Mouse (Mus musculus): ENCODE measurements at regions not wholly inside any gene's neighbourhood (a gene's known extent, or its start where the extent isn't known, plus 50 kb on each side); places are given as distances from the start of the nearest gene placed in this dataset.

DNA sequence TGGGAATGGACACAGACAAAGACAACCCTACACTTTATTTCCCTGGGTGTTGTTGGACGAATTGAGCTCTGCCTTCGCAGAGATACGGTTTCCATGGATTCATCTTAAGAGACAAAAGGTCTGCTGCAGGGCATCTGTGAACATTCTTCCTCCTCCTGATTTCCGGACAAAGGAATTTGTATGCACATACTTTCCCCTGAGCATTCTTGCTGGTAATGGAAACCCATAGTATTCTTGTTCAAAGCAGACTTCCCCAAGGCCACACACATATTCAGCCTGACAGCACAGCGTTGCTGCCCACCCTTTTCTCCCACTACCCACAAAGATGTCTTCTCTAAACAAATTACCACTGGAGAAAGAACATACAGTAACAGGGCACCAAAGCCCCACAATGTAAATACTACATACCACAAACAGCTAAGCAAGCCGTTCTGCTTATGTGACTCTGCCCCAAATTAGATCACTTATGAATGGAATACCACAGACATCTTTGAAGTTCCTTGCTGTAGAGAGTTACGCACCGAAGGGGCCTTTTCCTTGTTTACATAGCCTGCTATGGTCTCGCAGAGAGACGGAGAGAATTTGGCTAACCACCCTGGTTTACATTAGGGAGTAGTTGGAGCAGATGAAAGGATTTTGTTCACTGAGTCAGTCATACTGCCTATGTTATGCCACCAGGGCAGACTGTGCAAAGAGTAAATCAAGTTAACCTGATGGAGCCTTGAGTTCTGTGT, 96.0 kb upstream of the Tas2r134 start:
- Histone ChIP-seq H3K9ac (ENCODE audit: low read depth, low read length) (no peak overlapping the region), H3K27me3 (replicated peaks; ENCODE audit: control insufficient read depth, insufficient read depth, low read length) (no peaks in the 10 kb centered on the region), H3K9me3 (ENCODE audit: control insufficient read depth, low read length) (no peaks in the 10 kb centered on the region), H3K4me3 (ENCODE audit: low read length) (no peak overlapping the region), H3K4me1 (ENCODE audit: control insufficient read depth, insufficient read depth, low read depth, low read length) (no peaks in the 10 kb centered on the region), H3K36me3 (ENCODE audit: control insufficient read depth, insufficient read depth, low read length) (no peaks in the 10 kb centered on the region), H3K4me2 (ENCODE audit: low read length) (no peak overlapping the region), H3K27ac (ENCODE audit: low read depth, low read length) (no peak overlapping the region)
- 35% methylated on average over 10 of the region's 10 CpGs for WGBS
- ATAC-seq = no peak

DNA sequence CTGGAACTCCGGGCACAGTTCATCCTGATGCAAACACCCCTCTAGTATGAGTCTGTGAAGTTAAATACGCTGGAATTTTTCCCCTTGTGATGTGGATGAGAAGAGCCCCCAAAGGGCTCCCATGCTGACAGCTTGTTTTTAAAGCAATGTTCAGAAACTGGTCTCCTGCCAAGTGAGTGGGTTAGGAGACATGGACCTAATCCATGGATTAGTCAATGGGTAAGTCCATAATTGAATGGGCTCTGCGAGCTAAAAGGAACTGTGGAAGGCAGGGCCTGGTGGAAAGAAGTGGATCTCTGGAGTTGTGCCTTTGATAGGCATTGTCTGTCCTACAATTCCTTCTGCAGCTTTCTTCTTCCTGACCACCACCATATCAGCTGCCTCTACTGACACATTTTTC, 104.5 kb upstream of the Tas2r134 start:
- Histone ChIP-seq H3K4me2 (ENCODE audit: low read length) (no peak overlapping the region), H3K36me3 (ENCODE audit: control insufficient read depth, insufficient read depth, low read length) (no peaks in the 10 kb centered on the region), H3K4me1 (ENCODE audit: control insufficient read depth, insufficient read depth, low read depth, low read length) (no peaks in the 10 kb centered on the region), H3K9me3 (ENCODE audit: control insufficient read depth, low read length) (no peaks in the 10 kb centered on the region; the same call in 1 of the 2 replicates), H3K27me3 (replicated peaks; ENCODE audit: control insufficient read depth, insufficient read depth, low read length) (no peaks in the 10 kb centered on the region), H3K4me3 (ENCODE audit: low read length) (no peak overlapping the region), H3K27ac (ENCODE audit: low read depth, low read length) (no peak overlapping the region), H3K9ac (ENCODE audit: low read depth, low read length) (no peak overlapping the region)
- ATAC-seq = no peak
- WGBS = 75% methylated on average over 3 of the region's 3 CpGs

DNA sequence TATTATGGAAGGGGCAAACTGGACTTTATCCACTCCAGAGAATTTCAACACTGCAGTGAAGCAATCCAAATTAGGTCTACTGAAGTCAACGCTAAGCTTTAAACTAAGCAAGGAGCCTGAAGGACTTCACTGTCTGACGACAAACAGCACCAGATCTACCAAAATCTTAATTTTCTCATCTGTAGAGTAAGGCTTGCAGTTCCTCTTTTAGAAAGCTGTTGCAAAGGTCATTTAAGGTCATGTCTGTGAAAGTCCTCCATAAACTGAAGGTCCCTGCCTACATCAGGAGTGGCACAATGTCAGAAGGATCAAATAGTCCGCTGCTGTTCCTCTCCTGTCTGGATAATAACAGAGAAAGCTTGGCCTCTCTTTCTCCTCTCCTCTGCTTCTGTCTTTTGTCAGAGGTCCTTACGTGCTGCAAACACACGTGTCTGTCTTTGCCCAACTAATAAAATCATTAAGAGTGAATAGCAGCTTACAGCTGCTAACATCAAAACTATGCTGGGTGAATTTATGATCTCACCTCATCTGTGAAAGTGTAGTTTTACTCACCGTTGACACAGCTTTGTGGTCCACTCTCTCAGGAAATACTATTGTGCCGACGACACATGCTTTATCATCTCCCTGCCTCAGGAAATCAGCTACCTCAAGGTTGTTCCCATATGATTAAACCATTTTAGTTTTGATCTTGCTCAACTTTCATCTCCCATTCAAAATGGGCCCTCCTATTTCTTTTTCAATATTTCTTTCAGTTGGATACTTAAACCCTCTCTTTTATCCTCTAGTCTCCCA, 117.9 kb upstream of the Tas2r134 start:
- WGBS = 87% methylated on average over 8 of the region's 8 CpGs
- Histone ChIP-seq H3K4me1 (ENCODE audit: control insufficient read depth, insufficient read depth, low read depth, low read length) (no peaks in the 10 kb centered on the region), H3K9me3 (ENCODE audit: control insufficient read depth, low read length) (no peaks in the 10 kb centered on the region), H3K4me3 (ENCODE audit: low read length) (no peak overlapping the region), H3K9ac (ENCODE audit: low read depth, low read length) (no peak overlapping the region), H3K27me3 (replicated peaks; ENCODE audit: control insufficient read depth, insufficient read depth, low read length) (no peaks in the 10 kb centered on the region), H3K4me2 (ENCODE audit: low read length) (no peak overlapping the region), H3K27ac (ENCODE audit: low read depth, low read length) (no peak overlapping the region), H3K36me3 (ENCODE audit: control insufficient read depth, insufficient read depth, low read length) (no peaks in the 10 kb centered on the region)
- no peak for ATAC-seq

DNA sequence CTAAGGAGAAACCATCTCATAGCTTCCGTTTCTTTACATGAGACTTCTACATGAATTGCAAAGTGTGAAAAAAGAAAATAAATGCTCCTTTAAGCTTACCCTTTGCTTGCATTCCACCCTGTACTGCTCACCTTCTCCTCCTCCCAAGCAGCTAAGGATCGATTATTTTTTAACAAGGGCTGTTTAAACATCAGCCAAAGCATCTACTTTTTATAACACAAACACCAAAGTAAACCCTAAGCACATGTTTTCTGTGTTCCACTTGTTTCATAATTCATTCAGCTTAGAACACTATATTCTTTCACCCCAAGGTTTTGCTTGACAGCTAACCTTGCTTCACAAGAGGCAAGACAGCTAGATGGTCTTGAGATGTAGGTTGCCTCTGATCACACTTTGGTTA, 129.4 kb upstream of the Tas2r134 start:
- Histone ChIP-seq H3K36me3 (ENCODE audit: control insufficient read depth, insufficient read depth, low read length) (no peaks in the 10 kb centered on the region), H3K27me3 (replicated peaks; ENCODE audit: control insufficient read depth, insufficient read depth, low read length) (no peaks in the 10 kb centered on the region), H3K9ac (ENCODE audit: low read depth, low read length) (no peak overlapping the region), H3K9me3 (ENCODE audit: control insufficient read depth, low read length) (no peaks in the 10 kb centered on the region), H3K4me2 (ENCODE audit: low read length) (no peak overlapping the region), H3K4me1 (ENCODE audit: control insufficient read depth, insufficient read depth, low read depth, low read length) (no peaks in the 10 kb centered on the region), H3K4me3 (ENCODE audit: low read length) (no peak overlapping the region), H3K27ac (ENCODE audit: low read depth, low read length) (no peak overlapping the region)
- ATAC-seq = no peak
- 94% methylated on average over 2 of the region's 2 CpGs for WGBS

DNA sequence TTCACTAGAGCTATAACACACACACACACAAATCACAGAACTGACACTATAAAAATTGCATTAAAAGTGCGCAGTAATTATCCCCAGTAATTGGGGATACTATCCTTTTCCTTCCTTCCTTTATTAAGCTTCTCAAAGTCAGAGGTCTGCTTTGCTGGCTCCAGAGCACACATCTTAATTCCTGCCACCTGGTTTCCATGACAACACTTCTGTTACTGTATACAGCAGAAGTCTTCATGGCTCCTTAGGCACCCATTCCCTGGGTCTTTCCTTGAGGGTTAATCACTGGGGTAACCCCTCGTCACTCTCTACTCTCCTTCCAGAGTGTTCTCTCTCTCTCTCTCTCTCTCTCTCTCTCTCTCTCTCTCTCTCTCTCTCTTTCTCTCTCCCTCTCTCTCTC, 153.6 kb upstream of the Tas2r134 start:
- H3K9ac ChIP-seq (ENCODE audit: low read depth, low read length) = no peak overlapping the region
- no peak overlapping the region for H3K27ac ChIP-seq (ENCODE audit: low read depth, low read length)
- no peaks in the 10 kb centered on the region for H3K36me3 ChIP-seq (ENCODE audit: control insufficient read depth, insufficient read depth, low read length)
- H3K27me3 ChIP-seq (replicated peaks; ENCODE audit: control insufficient read depth, insufficient read depth, low read length) = no peaks in the 10 kb centered on the region
- H3K4me1 ChIP-seq (ENCODE audit: control insufficient read depth, insufficient read depth, low read depth, low read length) = no peaks in the 10 kb centered on the region
- H3K4me2 ChIP-seq (ENCODE audit: low read length) = no peak overlapping the region
- peak; percentile 85 for ATAC-seq
- no peaks in the 10 kb centered on the region for H3K9me3 ChIP-seq (ENCODE audit: control insufficient read depth, low read length)
- H3K4me3 ChIP-seq (ENCODE audit: low read length) = no peak overlapping the region
- 64% methylated on average over 2 of the region's 2 CpGs for WGBS

DNA sequence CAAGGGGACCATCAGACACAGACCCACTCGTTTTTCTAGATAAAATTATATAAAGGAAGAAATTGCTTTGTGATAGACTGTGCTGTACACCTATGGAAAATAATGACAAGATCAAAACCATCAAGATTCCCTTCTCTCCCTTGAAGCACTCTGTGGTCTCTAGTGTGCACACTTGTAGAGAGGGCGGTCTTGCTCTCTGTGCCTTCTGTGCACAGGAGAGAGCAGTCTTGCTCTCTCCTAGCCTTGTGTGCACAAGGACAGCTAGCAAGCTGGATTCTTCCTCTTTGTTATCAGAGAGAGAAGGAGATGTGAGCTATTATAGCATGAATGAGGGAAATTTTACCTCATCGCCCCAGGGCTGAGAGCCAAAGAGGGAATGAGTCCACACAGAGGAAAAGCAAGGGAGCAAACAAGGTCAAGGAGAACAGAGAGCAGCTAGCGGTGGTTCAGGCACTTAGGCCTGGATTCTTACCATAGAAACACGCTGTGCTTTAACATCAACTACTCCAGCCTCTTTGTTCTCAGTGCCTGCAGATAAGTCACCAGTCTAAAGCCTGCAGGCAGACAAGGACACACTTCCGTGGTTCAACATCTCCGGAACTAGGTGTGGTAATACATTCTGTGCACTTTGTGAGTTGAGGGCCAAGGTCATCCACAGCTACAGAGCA, 160.2 kb upstream of the Tas2r134 start:
- WGBS = 67% methylated on average over 7 of the region's 7 CpGs
- Histone ChIP-seq H3K4me2 (ENCODE audit: low read length) (no peak overlapping the region), H3K9me3 (ENCODE audit: control insufficient read depth, low read length) (no peaks in the 10 kb centered on the region), H3K27me3 (replicated peaks; ENCODE audit: control insufficient read depth, insufficient read depth, low read length) (no peaks in the 10 kb centered on the region), H3K36me3 (ENCODE audit: control insufficient read depth, insufficient read depth, low read length) (no peaks in the 10 kb centered on the region), H3K27ac (ENCODE audit: low read depth, low read length) (no peak overlapping the region), H3K9ac (ENCODE audit: low read depth, low read length) (no peak overlapping the region), H3K4me3 (ENCODE audit: low read length) (no peak overlapping the region), H3K4me1 (ENCODE audit: control insufficient read depth, insufficient read depth, low read depth, low read length) (no peaks in the 10 kb centered on the region)
- no peak for ATAC-seq

GRCm38 (mm10) chr2:51466003-51466402, 161.3 kb upstream of the Tas2r134 start:
- no peak overlapping the region for H3K4me2 ChIP-seq (ENCODE audit: low read length)
- no peaks in the 10 kb centered on the region for H3K36me3 ChIP-seq (ENCODE audit: control insufficient read depth, insufficient read depth, low read length)
- no peak overlapping the region for H3K4me3 ChIP-seq (ENCODE audit: low read length)
- no peak overlapping the region for H3K27ac ChIP-seq (ENCODE audit: low read depth, low read length)
- no peaks in the 10 kb centered on the region for H3K4me1 ChIP-seq (ENCODE audit: control insufficient read depth, insufficient read depth, low read depth, low read length)
- ATAC-seq = no peak
- H3K9me3 ChIP-seq (ENCODE audit: control insufficient read depth, low read length) = no peaks in the 10 kb centered on the region
- no peaks in the 10 kb centered on the region for H3K27me3 ChIP-seq (replicated peaks; ENCODE audit: control insufficient read depth, insufficient read depth, low read length)
- no peak overlapping the region for H3K9ac ChIP-seq (ENCODE audit: low read depth, low read length)
- 94% methylated on average over 7 of the region's 7 CpGs for WGBS

DNA sequence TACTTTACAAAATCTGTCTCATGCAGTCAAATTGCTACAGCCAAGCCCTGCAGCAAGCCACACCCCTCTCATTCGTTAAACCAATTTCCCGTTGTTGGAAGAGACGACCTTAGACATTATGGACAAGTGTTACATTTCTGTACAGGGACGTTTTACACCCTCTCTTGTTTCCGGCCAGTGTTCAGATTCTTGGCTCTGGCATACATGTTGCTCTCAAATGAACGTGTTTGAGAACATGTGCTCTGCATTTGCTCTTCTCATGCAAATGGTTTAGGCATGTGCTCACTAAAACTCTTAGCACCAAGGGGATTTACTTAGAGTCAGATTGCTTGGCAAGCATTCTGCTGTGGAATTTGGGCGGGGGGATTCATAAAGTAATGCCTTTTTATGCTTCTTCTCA, 161.7 kb upstream of the Tas2r134 start:
- Histone ChIP-seq H3K36me3 (ENCODE audit: control insufficient read depth, insufficient read depth, low read length) (no peaks in the 10 kb centered on the region), H3K4me2 (ENCODE audit: low read length) (no peak overlapping the region), H3K27me3 (replicated peaks; ENCODE audit: control insufficient read depth, insufficient read depth, low read length) (no peaks in the 10 kb centered on the region), H3K9ac (ENCODE audit: low read depth, low read length) (no peak overlapping the region), H3K4me1 (ENCODE audit: control insufficient read depth, insufficient read depth, low read depth, low read length) (no peaks in the 10 kb centered on the region), H3K9me3 (ENCODE audit: control insufficient read depth, low read length) (no peaks in the 10 kb centered on the region), H3K4me3 (ENCODE audit: low read length) (no peak overlapping the region), H3K27ac (ENCODE audit: low read depth, low read length) (no peak overlapping the region)
- ATAC-seq = no peak
- 84% methylated on average over 7 of the region's 7 CpGs for WGBS

- Histone ChIP-seq H3K27me3 (replicated peaks; ENCODE audit: control insufficient read depth, insufficient read depth, low read length) (no peaks in the 10 kb centered on the region), H3K9ac (ENCODE audit: low read depth, low read length) (no peak overlapping the region), H3K4me2 (ENCODE audit: low read length) (no peak overlapping the region), H3K4me1 (ENCODE audit: control insufficient read depth, insufficient read depth, low read depth, low read length) (no peaks in the 10 kb centered on the region), H3K4me3 (ENCODE audit: low read length) (no peak overlapping the region), H3K36me3 (ENCODE audit: control insufficient read depth, insufficient read depth, low read length) (no peaks in the 10 kb centered on the region), H3K9me3 (ENCODE audit: control insufficient read depth, low read length) (no peaks in the 10 kb centered on the region), H3K27ac (ENCODE audit: low read depth, low read length) (no peak overlapping the region)
- WGBS = 85% methylated on average over 2 of the region's 2 CpGs
- ATAC-seq = no peak
These were observed 163.0 kb upstream of the Tas2r134 start for GRCm38 (mm10) chr2:51464356-51464755.

Data from hindbrain, embryonic 16.5 days (tissue).